Mouse (Mus musculus): ENCODE data around the gene Samd4b.

- TF ChIP-seq CTCF (IDR thresholded peaks at IDR 0.05; ENCODE audit: borderline replicate concordance, insufficient read depth, low read depth, low read length) (no peak), POLR2A (IDR thresholded peaks at IDR 0.05; ENCODE audit: borderline replicate concordance, insufficient read depth, low read length) (no peak)
Measured at GRCm38 (mm10) chr7:28438771-28439170, 159.2 kb downstream of the Samd4b start.
